Mouse (Mus musculus) megakaryocyte, embryonic 14.5 days (primary cell): ENCODE measurements around the gene Cdyl. TPM values are rescaled to one million over a fixed set of nuclear protein-coding genes. Genes with fewer than 3 reads are reported as not detected.

Source experiments
- H3K27me3 ChIP-seq: replicated peaks from 2 replicates; pipeline ENCODE3; 2012; ENCODE audit warnings: inconsistent platforms
- H3K36me3 ChIP-seq: replicated peaks from 2 replicates; pipeline ENCODE3; 2012; ENCODE audit warnings: low read length, inconsistent platforms, mixed read lengths
- H3K4me1 ChIP-seq: 2 replicates; pipeline ENCODE4 v1.6.1; 2012; ENCODE audit warnings: inconsistent platforms
- H3K4me3 ChIP-seq: replicated peaks from 2 replicates; pipeline ENCODE3; 2012; ENCODE audit warnings: moderate library complexity, mild to moderate bottlenecking, inconsistent platforms
- H3K9me3 ChIP-seq: 2 replicates; pipeline ENCODE4 v1.6.1; 2012; ENCODE audit warnings: inconsistent platforms
- FLI1 ChIP-seq: IDR thresholded peaks from 2 replicates; pipeline ENCODE4 v1.6.1; 2012; ENCODE audit warnings: low read length, inconsistent platforms, mixed read lengths
- GATA1 ChIP-seq: IDR thresholded peaks from 3 replicates; pipeline ENCODE4 v1.6.1; 2012; ENCODE audit warnings: mixed read lengths, low read length, inconsistent platforms, borderline replicate concordance
- polyA plus RNA-seq: library from polyadenylated mRNA; stranded (reverse); fragments of >175 nt; gene quantifications from 2 replicates; pipeline ENCODE4 v1.2.3, GENCODE M21; 2012; ENCODE audit warnings: low replicate concordance; ENCODE audit not compliant: insufficient read depth

The Cdyl gene
- polyA plus RNA-seq, 1 experiment: 3.2 TPM

- H3K4me1 ChIP-seq: peaks cover 32% of the 10 kb centered on the region
- peaks cover 3% of the 10 kb centered on the region for H3K36me3 ChIP-seq
- no peak for TF ChIP-seq GATA1
- TF ChIP-seq FLI1: no peak
These were observed 129.9 kb downstream of the Cdyl start for GRCm38 (mm10) chr13:35789577-35789976.

GRCm38 (mm10) chr13:35790431-35790830 is 130.8 kb downstream of the Cdyl start:
- H3K36me3 ChIP-seq: peaks cover 3% of the 10 kb centered on the region
- TF ChIP-seq FLI1 (no peak), GATA1 (no peak)
- no peak overlapping the region for H3K4me3 ChIP-seq
- H3K27me3 ChIP-seq: no peaks in the 10 kb centered on the region
- H3K9me3 ChIP-seq: no peaks in the 10 kb centered on the region
- H3K4me1 ChIP-seq: peaks cover 41% of the 10 kb centered on the region

More at GRCm38 (mm10) chr13:35789577-35789976, 129.9 kb downstream of the Cdyl start:
- Histone ChIP-seq H3K4me3 (no peak overlapping the region), H3K9me3 (no peaks in the 10 kb centered on the region), H3K27me3 (no peaks in the 10 kb centered on the region)

GRCm38 (mm10) chr13:35794309-35794708 is 134.7 kb downstream of the Cdyl start:
- Histone ChIP-seq H3K36me3 (peaks cover 13% of the 10 kb centered on the region), H3K9me3 (no peaks in the 10 kb centered on the region), H3K27me3 (no peaks in the 10 kb centered on the region), H3K4me1 (peaks cover 74% of the 10 kb centered on the region), H3K4me3 (peak overlapping the region; percentile 20)
- TF ChIP-seq GATA1 (no peak), FLI1 (no peak)

GRCm38 (mm10) chr13:35794774-35795173 is 135.1 kb downstream of the Cdyl start:
- TF ChIP-seq GATA1: no peak
- TF ChIP-seq FLI1: no peak
- Histone ChIP-seq H3K4me1 (peaks cover 75% of the 10 kb centered on the region), H3K27me3 (no peaks in the 10 kb centered on the region), H3K36me3 (peaks cover 13% of the 10 kb centered on the region), H3K9me3 (no peaks in the 10 kb centered on the region), H3K4me3 (no peak overlapping the region)

- Histone ChIP-seq H3K9me3 (no peaks in the 10 kb centered on the region), H3K4me3 (no peak overlapping the region), H3K27me3 (no peaks in the 10 kb centered on the region), H3K4me1 (peaks cover 79% of the 10 kb centered on the region), H3K36me3 (peaks cover 18% of the 10 kb centered on the region)
- TF ChIP-seq FLI1 (no peak), GATA1 (no peak)
These were observed 136.3 kb downstream of the Cdyl start for GRCm38 (mm10) chr13:35795887-35796286.

- no peaks in the 10 kb centered on the region for H3K9me3 ChIP-seq
- H3K4me1 ChIP-seq: peaks cover 81% of the 10 kb centered on the region
- H3K36me3 ChIP-seq: peaks cover 18% of the 10 kb centered on the region
- no peak overlapping the region for H3K4me3 ChIP-seq
- TF ChIP-seq GATA1 (no peak), FLI1 (no peak)
- H3K27me3 ChIP-seq: no peaks in the 10 kb centered on the region
These were observed 136.7 kb downstream of the Cdyl start for GRCm38 (mm10) chr13:35796352-35796751.

- TF ChIP-seq GATA1: no peak
- no peak for TF ChIP-seq FLI1
- Histone ChIP-seq H3K4me3 (peak overlapping the region; percentile 46), H3K27me3 (no peaks in the 10 kb centered on the region), H3K36me3 (peaks cover 22% of the 10 kb centered on the region), H3K9me3 (peaks cover 4% of the 10 kb centered on the region), H3K4me1 (peaks cover 90% of the 10 kb centered on the region)
These were observed 138.3 kb downstream of the Cdyl start for GRCm38 (mm10) chr13:35797811-35798522.

- Histone ChIP-seq H3K4me3 (peak overlapping the region; percentile 25), H3K36me3 (peaks cover 26% of the 10 kb centered on the region), H3K27me3 (no peaks in the 10 kb centered on the region), H3K9me3 (peaks cover 4% of the 10 kb centered on the region), H3K4me1 (peaks cover 87% of the 10 kb centered on the region)
- TF ChIP-seq GATA1: no peak
These were observed 139.0 kb downstream of the Cdyl start for GRCm38 (mm10) chr13:35798645-35799044.

- H3K36me3 ChIP-seq: peaks cover 40% of the 10 kb centered on the region
- peaks cover 17% of the 10 kb centered on the region for H3K9me3 ChIP-seq
- H3K4me3 ChIP-seq: no peak overlapping the region
- H3K27me3 ChIP-seq: no peaks in the 10 kb centered on the region
- TF ChIP-seq FLI1 (no peak), GATA1 (no peak)
- H3K4me1 ChIP-seq: peaks cover 78% of the 10 kb centered on the region
These were observed 140.6 kb downstream of the Cdyl start for GRCm38 (mm10) chr13:35800270-35800669.

DNA sequence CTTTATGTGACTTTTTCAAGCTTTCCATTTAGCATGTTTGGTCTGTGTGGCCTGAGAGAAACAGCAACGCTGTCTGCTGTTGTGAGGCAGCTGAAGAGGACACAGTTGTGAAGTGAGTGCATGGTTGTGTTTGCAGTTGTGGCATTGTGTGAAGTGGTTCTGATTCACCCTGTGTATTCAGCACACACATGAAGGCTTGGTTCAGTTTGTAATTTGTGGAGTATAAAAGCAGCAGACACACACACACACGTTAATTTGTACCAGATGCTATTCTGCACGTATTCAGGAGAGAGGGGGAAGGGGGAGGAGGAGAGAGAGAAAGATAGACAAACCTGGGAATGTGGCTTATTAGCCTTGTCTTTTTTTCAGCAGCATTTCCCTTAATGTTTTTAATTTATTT is 146.1 kb downstream of the Cdyl start:
- peaks cover 17% of the 10 kb centered on the region for H3K9me3 ChIP-seq
- H3K36me3 ChIP-seq: peaks cover 44% of the 10 kb centered on the region
- TF ChIP-seq GATA1 (no peak), FLI1 (no peak)
- no peak overlapping the region for H3K4me3 ChIP-seq
- H3K27me3 ChIP-seq: no peaks in the 10 kb centered on the region
- H3K4me1 ChIP-seq: peaks cover 76% of the 10 kb centered on the region
